Mouse (Mus musculus) C2C12 (cell line): ENCODE measurements around the gene Krt9. TPM values are rescaled to one million over a fixed set of nuclear protein-coding genes. Genes with fewer than 3 reads are reported as not detected.
"Not testable (repeated sequence)": the region's sequence is repeated elsewhere in the genome, so short reads cannot be mapped to it uniquely, and the experiment has no call there.

Experiments
- H3K27me3 ChIP-seq: one replicate; pipeline ENCODE4 v1.6.1; 2011; ENCODE audit not compliant: control insufficient read depth, insufficient read depth, insufficient read length
- H3K36me3 ChIP-seq: one replicate; pipeline ENCODE4 v1.6.1; 2011; ENCODE audit not compliant: control insufficient read depth, insufficient read depth
- H3K4me3 ChIP-seq: one replicate; pipeline ENCODE4 v1.5.1; 2011; ENCODE audit warnings: mild to moderate bottlenecking, control low read depth; ENCODE audit not compliant: poor library complexity, insufficient read depth, severe bottlenecking
- H3K79me2 ChIP-seq: one replicate; pipeline ENCODE4 v1.6.1; 2011; ENCODE audit not compliant: control insufficient read depth, insufficient read depth
- H3K79me3 ChIP-seq: one replicate; pipeline ENCODE4 v1.6.1; 2011; ENCODE audit warnings: low read depth, control low read depth
- H3ac ChIP-seq: one replicate; pipeline ENCODE3; 2011; ENCODE audit warnings: low read depth; ENCODE audit not compliant: control insufficient read depth, insufficient read length
- CEBPB ChIP-seq: IDR thresholded peaks from one replicate; pipeline ENCODE4 v1.6.1; 2011; ENCODE audit warnings: low read depth, mild to moderate bottlenecking, control low read depth, moderate library complexity
- CTCF ChIP-seq: IDR thresholded peaks from one replicate; pipeline ENCODE4 v1.5.1; 2011; ENCODE audit not compliant: control insufficient read depth, insufficient read depth, insufficient read length
- FOSL1 ChIP-seq: IDR thresholded peaks from one replicate; pipeline ENCODE4 v1.8.0; 2011; ENCODE audit warnings: mild to moderate bottlenecking, low read length; ENCODE audit not compliant: poor library complexity, insufficient read depth, severe bottlenecking
- MAX ChIP-seq: IDR thresholded peaks from one replicate; pipeline ENCODE4 v1.6.1; 2011; ENCODE audit warnings: mild to moderate bottlenecking, control low read depth
- MYOD1 ChIP-seq: IDR thresholded peaks from one replicate; pipeline ENCODE4 v1.6.1; 2011; ENCODE audit warnings: low read depth; ENCODE audit not compliant: control insufficient read depth, insufficient read length
- MYOG ChIP-seq: IDR thresholded peaks from one replicate; pipeline ENCODE4 v1.6.1; 2011; ENCODE audit not compliant: control insufficient read depth, insufficient read length; ENCODE audit errors: extremely low read depth
- USF1 ChIP-seq: IDR thresholded peaks from one replicate; pipeline ENCODE4 v1.6.1; 2011; ENCODE audit warnings: low read depth, mild to moderate bottlenecking, control low read depth, moderate library complexity
- long read RNA-seq, 2 experiments: library from polyadenylated mRNA; unstranded; transcript quantifications; one replicate each; pipeline ENCODE4 v2.0.0; 2019 to 2020
- polyA plus RNA-seq: library from polyadenylated mRNA; unstranded; fragments of >200 nt; fragmentation: generic; extraction: Trizol; gene quantifications from one replicate; pipeline ENCODE4 v1.2.1, GENCODE M21; 2012; ENCODE audit warnings: missing spikeins

Krt9 gene
- polyA plus RNA-seq: 1.8 TPM
- long read RNA-seq, experiment 1: 0 reads
- long read RNA-seq, experiment 2: 0 reads

- Histone ChIP-seq H3K36me3 (no peaks in the 10 kb centered on the region), H3K4me3 (no peak within 1 kb of the TSS), H3K27me3 (no peaks in the 10 kb centered on the region), H3ac (no peak within 1 kb of the TSS), H3K79me3 (no peaks in the 10 kb centered on the region), H3K79me2 (no peaks in the 10 kb centered on the region)
- TF ChIP-seq MYOD1 (peak; percentile 52), USF1 (no peak)
Observed at GRCm38 (mm10) chr11:100192992-100193391, at the start of gene Krt9. TSS of gene Krt9 (minus strand) at chr11:100193246.

- not testable (repeated sequence) for H3K79me3 ChIP-seq, H3ac ChIP-seq, H3K4me3 ChIP-seq, H3K79me2 ChIP-seq, H3K27me3 ChIP-seq, H3K36me3 ChIP-seq
Observed at GRCm38 (mm10) chr11:100240272-100240671, 47.2 kb upstream of the Krt9 start.

- H3K79me3 ChIP-seq: no peaks in the 10 kb centered on the region
- TF ChIP-seq CEBPB: peak; percentile 71
- no peak for TF ChIP-seq CTCF
- no peaks in the 10 kb centered on the region for H3K27me3 ChIP-seq
- no peak overlapping the region for H3K4me3 ChIP-seq
- H3ac ChIP-seq: no peak overlapping the region
- no peaks in the 10 kb centered on the region for H3K79me2 ChIP-seq
- no peaks in the 10 kb centered on the region for H3K36me3 ChIP-seq
Observed at GRCm38 (mm10) chr11:100221741-100222140, 28.7 kb upstream of the Krt9 start.

- H3K79me3 ChIP-seq: no peaks in the 10 kb centered on the region
- H3K36me3 ChIP-seq: no peaks in the 10 kb centered on the region
- H3K27me3 ChIP-seq: no peaks in the 10 kb centered on the region
- TF ChIP-seq FOSL1 (no peak), CEBPB (no peak), CTCF (no peak), MAX (no peak), USF1 (no peak), MYOG (no peak), MYOD1 (no peak)
- no peaks in the 10 kb centered on the region for H3K79me2 ChIP-seq
- H3K4me3 ChIP-seq: no peak overlapping the region
- H3ac ChIP-seq: no peak overlapping the region
Observed at GRCm38 (mm10) chr11:100219304-100219703, 26.3 kb upstream of the Krt9 start.

GRCm38 (mm10) chr11:100208542-100208941 lies 15.5 kb upstream of the Krt9 start:
- Histone ChIP-seq H3K4me3 (no peak overlapping the region), H3ac (no peak overlapping the region), H3K79me2 (peaks cover 10% of the 10 kb centered on the region), H3K27me3 (no peaks in the 10 kb centered on the region), H3K79me3 (no peaks in the 10 kb centered on the region), H3K36me3 (peaks cover 10% of the 10 kb centered on the region)
- no peak for TF ChIP-seq CTCF
- TF ChIP-seq CEBPB: no peak
- no peak for TF ChIP-seq USF1
- TF ChIP-seq FOSL1: no peak
- no peak for TF ChIP-seq MYOD1
- no peak for TF ChIP-seq MAX
- TF ChIP-seq MYOG: no peak

GRCm38 (mm10) chr11:100207498-100207897 lies 14.5 kb upstream of the Krt9 start, which contains the start of gene Krt14:
TSS of gene Krt14 (minus strand) at chr11:100207548.
- no peaks in the 10 kb centered on the region for H3K27me3 ChIP-seq
- H3K79me3 ChIP-seq: no peaks in the 10 kb centered on the region

GRCm38 (mm10) chr11:100203448-100203847 lies 10.4 kb upstream of the Krt9 start:
- Histone ChIP-seq H3K79me3 (no peaks in the 10 kb centered on the region), H3K36me3 (peaks cover 12% of the 10 kb centered on the region), H3K4me3 (no peak overlapping the region), H3K79me2 (peaks cover 10% of the 10 kb centered on the region), H3ac (no peak overlapping the region), H3K27me3 (no peaks in the 10 kb centered on the region)
- TF ChIP-seq MYOD1 (no peak), MYOG (no peak), CTCF (no peak), MAX (peak; percentile 58)

More at GRCm38 (mm10) chr11:100207498-100207897, 14.5 kb upstream of the Krt9 start, which contains the start of gene Krt14:
- H3ac ChIP-seq: no peak within 1 kb of the TSS
- H3K4me3 ChIP-seq: peak within 1 kb of the TSS; percentile 35
- peaks cover 10% of the 10 kb centered on the region for H3K79me2 ChIP-seq
- peaks cover 12% of the 10 kb centered on the region for H3K36me3 ChIP-seq
- TF ChIP-seq MYOD1 (no peak), FOSL1 (peak; percentile 17), MAX (peak; percentile 75)
